Mouse (Mus musculus): ENCODE data around the gene Col8a2. TPM values are rescaled to one million over a fixed set of nuclear protein-coding genes. Genes with fewer than 3 reads are reported as not detected.

Gene Col8a2
- polyA plus RNA-seq, 1 experiment from 2014 or later: 2.0 TPM

GRCm38 (mm10) chr4:126259063-126259462, 27.5 kb upstream of the Col8a2 start:
- ATAC-seq (replicated peaks; ENCODE audit: insufficient number of reproducible peaks, low FRiP score, low TSS enrichment): no peak
- H3K27ac ChIP-seq (ENCODE audit: low read depth, low read length): peak overlapping the region; percentile 89
- 23% methylated on average over 3 of the region's 3 CpGs for WGBS (ENCODE audit: insufficient replicate concordance)
- peaks cover 57% of the 10 kb centered on the region for H3K4me1 ChIP-seq (ENCODE audit: control insufficient read depth, insufficient read depth, low read length)
- H3K36me3 ChIP-seq (ENCODE audit: control insufficient read depth, insufficient read depth, low read length): no peaks in the 10 kb centered on the region
- H3K9me3 ChIP-seq (replicated peaks; ENCODE audit: control insufficient read depth, low read length): no peaks in the 10 kb centered on the region
- no peak overlapping the region for H3K4me3 ChIP-seq (ENCODE audit: low read depth, low read length)
- no peaks in the 10 kb centered on the region for H3K27me3 ChIP-seq (ENCODE audit: control insufficient read depth, insufficient read depth, low read length)
- H3K4me2 ChIP-seq: peak overlapping the region; percentile 56
- H3K9ac ChIP-seq (ENCODE audit: low read depth, low read length): no peak overlapping the region

DNA sequence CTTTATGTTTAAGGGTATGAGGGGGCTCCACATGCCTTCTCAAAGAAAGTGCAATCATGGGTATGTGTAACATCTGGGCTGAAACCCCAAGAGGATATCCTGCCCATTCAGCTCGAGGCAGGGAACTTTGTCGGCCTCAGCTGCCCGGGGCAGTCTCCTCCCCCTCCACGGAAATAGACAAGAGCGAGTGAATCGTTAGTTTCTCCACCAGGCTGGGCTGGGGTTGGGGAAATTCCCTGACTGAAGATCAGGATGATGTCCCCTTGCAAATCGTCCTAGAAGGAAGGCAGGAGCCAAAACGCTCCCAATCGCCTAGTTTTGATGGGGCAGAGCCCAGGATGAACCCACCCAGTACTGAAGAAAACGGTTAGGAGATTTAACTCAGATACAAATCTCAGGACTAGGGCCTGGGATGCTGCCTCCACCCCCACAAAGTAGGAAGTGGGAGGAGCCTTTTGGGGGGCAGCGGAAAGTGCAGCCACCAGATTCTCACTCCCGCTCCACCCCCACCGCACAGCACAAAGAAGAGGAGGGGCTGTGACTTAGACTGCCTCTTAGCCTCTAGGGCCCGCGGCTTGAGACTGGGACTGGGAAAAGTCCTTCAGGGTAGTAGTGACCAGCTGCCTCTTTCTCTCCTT, 27.0 kb upstream of the Col8a2 start:
- Histone ChIP-seq H3K9ac (ENCODE audit: low read depth, low read length) (peak overlapping the region; percentile 62), H3K9me3 (replicated peaks; ENCODE audit: control insufficient read depth, low read length) (no peaks in the 10 kb centered on the region), H3K27ac (ENCODE audit: low read depth, low read length) (peak overlapping the region; percentile 89), H3K4me2 (peak overlapping the region; percentile 56), H3K27me3 (ENCODE audit: control insufficient read depth, insufficient read depth, low read length) (no peaks in the 10 kb centered on the region), H3K36me3 (ENCODE audit: control insufficient read depth, insufficient read depth, low read length) (no peaks in the 10 kb centered on the region), H3K4me3 (ENCODE audit: low read depth, low read length) (peak overlapping the region; percentile 21; the same call in 1 of the 2 replicates), H3K4me1 (ENCODE audit: control insufficient read depth, insufficient read depth, low read length) (peaks cover 52% of the 10 kb centered on the region)
- under 1% methylated on average over 15 of the region's 15 CpGs for WGBS (ENCODE audit: insufficient replicate concordance)
- ATAC-seq (replicated peaks; ENCODE audit: insufficient number of reproducible peaks, low FRiP score, low TSS enrichment): peak; percentile 13; the same call in 1 of the 2 replicates

GRCm38 (mm10) chr4:126260520-126261201, 25.9 kb upstream of the Col8a2 start:
- no peaks in the 10 kb centered on the region for H3K27me3 ChIP-seq (ENCODE audit: control insufficient read depth, insufficient read depth, low read length)
- H3K4me2 ChIP-seq: peak overlapping the region; percentile 56
- H3K9me3 ChIP-seq (replicated peaks; ENCODE audit: control insufficient read depth, low read length): no peaks in the 10 kb centered on the region
- H3K27ac ChIP-seq (ENCODE audit: low read depth, low read length): peak overlapping the region; percentile 89
- ATAC-seq (replicated peaks; ENCODE audit: insufficient number of reproducible peaks, low FRiP score, low TSS enrichment): peak; percentile 69
- 4% methylated on average over 10 of the region's 10 CpGs for WGBS (ENCODE audit: insufficient replicate concordance)
- H3K4me3 ChIP-seq (ENCODE audit: low read depth, low read length): peak overlapping the region; percentile 16; the same call in 1 of the 2 replicates
- H3K36me3 ChIP-seq (ENCODE audit: control insufficient read depth, insufficient read depth, low read length): no peaks in the 10 kb centered on the region
- peak overlapping the region; percentile 62 for H3K9ac ChIP-seq (ENCODE audit: low read depth, low read length)
- peaks cover 50% of the 10 kb centered on the region for H3K4me1 ChIP-seq (ENCODE audit: control insufficient read depth, insufficient read depth, low read length)

DNA sequence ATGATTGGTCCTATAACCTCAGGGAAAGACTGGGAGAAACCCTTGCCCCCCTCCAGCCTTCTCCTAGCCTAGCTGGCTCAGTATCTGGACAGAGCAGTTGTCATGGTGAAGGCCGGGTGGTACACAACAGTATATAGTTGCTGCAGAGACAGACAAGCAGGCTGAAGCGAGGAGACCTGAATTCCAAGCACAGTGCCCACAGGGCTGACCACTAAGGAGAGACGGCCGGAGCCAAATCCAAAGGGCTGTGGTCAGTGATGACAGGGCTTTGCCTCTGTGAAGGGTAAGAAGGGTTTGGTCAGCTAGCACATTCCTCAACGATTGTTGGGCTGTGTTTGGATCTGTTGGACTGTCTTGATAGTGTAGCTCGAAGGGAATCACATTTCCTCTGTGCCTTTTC, 25.3 kb upstream of the Col8a2 start:
- no peaks in the 10 kb centered on the region for H3K9me3 ChIP-seq (replicated peaks; ENCODE audit: control insufficient read depth, low read length)
- H3K4me1 ChIP-seq (ENCODE audit: control insufficient read depth, insufficient read depth, low read length): peaks cover 50% of the 10 kb centered on the region
- WGBS (ENCODE audit: insufficient replicate concordance): 58% methylated on average over 6 of the region's 6 CpGs
- H3K4me3 ChIP-seq (ENCODE audit: low read depth, low read length): 0 out of 2 replicates have a peak overlapping the region, but pooled peaks have one; percentile 11
- peak overlapping the region; percentile 89 for H3K27ac ChIP-seq (ENCODE audit: low read depth, low read length)
- H3K4me2 ChIP-seq: peak overlapping the region; percentile 56
- no peak for ATAC-seq (replicated peaks; ENCODE audit: insufficient number of reproducible peaks, low FRiP score, low TSS enrichment)
- H3K27me3 ChIP-seq (ENCODE audit: control insufficient read depth, insufficient read depth, low read length): no peaks in the 10 kb centered on the region
- H3K36me3 ChIP-seq (ENCODE audit: control insufficient read depth, insufficient read depth, low read length): no peaks in the 10 kb centered on the region
- peak overlapping the region; percentile 62; the same call in 1 of the 2 replicates for H3K9ac ChIP-seq (ENCODE audit: low read depth, low read length)

GRCm38 (mm10) chr4:126261675-126262074, 24.9 kb upstream of the Col8a2 start:
- H3K27ac ChIP-seq (ENCODE audit: low read depth, low read length): peak overlapping the region; percentile 89; the same call in 1 of the 2 replicates
- peak overlapping the region; percentile 17; the same call in 1 of the 2 replicates for H3K4me2 ChIP-seq
- H3K9ac ChIP-seq (ENCODE audit: low read depth, low read length): no peak overlapping the region
- H3K4me1 ChIP-seq (ENCODE audit: control insufficient read depth, insufficient read depth, low read length): peaks cover 50% of the 10 kb centered on the region
- H3K9me3 ChIP-seq (replicated peaks; ENCODE audit: control insufficient read depth, low read length): no peaks in the 10 kb centered on the region
- no peak for ATAC-seq (replicated peaks; ENCODE audit: insufficient number of reproducible peaks, low FRiP score, low TSS enrichment)
- H3K36me3 ChIP-seq (ENCODE audit: control insufficient read depth, insufficient read depth, low read length): no peaks in the 10 kb centered on the region
- 48% methylated on average over 7 of the region's 7 CpGs for WGBS (ENCODE audit: insufficient replicate concordance)
- H3K4me3 ChIP-seq (ENCODE audit: low read depth, low read length): no peak overlapping the region
- no peaks in the 10 kb centered on the region for H3K27me3 ChIP-seq (ENCODE audit: control insufficient read depth, insufficient read depth, low read length)

- no peaks in the 10 kb centered on the region for H3K27me3 ChIP-seq (ENCODE audit: control insufficient read depth, insufficient read depth, low read length)
- H3K4me3 ChIP-seq (ENCODE audit: low read depth, low read length): peak within 1 kb of the TSS; percentile 83
- 0 out of 2 replicates have a peak, but pooled peaks cover under 1% of the 10 kb centered on the region for H3K36me3 ChIP-seq (ENCODE audit: control insufficient read depth, insufficient read depth, low read length)
- H3K9ac ChIP-seq (ENCODE audit: low read depth, low read length): peak within 1 kb of the TSS; percentile 87
- under 1% methylated on average over 46 of the region's 46 CpGs for WGBS (ENCODE audit: insufficient replicate concordance)
- H3K4me1 ChIP-seq (ENCODE audit: control insufficient read depth, insufficient read depth, low read length): peaks cover 45% of the 10 kb centered on the region
- ATAC-seq (replicated peaks; ENCODE audit: insufficient number of reproducible peaks, low FRiP score, low TSS enrichment): peak; percentile 82
- H3K9me3 ChIP-seq (replicated peaks; ENCODE audit: control insufficient read depth, low read length): no peaks in the 10 kb centered on the region
- peak within 1 kb of the TSS; percentile 89 for H3K27ac ChIP-seq (ENCODE audit: low read depth, low read length)
- H3K4me2 ChIP-seq: peak within 1 kb of the TSS; percentile 82
Observed at GRCm38 (mm10) chr4:126262119-126262807, 24.3 kb upstream of the Col8a2 start, which contains the start of gene Trappc3. Trappc3 (plus strand) TSS chr4:126262325.

GRCm38 (mm10) chr4:126269292-126269691, 17.3 kb upstream of the Col8a2 start:
- 62% methylated on average over 3 of the region's 3 CpGs for WGBS (ENCODE audit: insufficient replicate concordance)
- H3K9ac ChIP-seq (ENCODE audit: low read depth, low read length): no peak overlapping the region
- ATAC-seq (replicated peaks; ENCODE audit: insufficient number of reproducible peaks, low FRiP score, low TSS enrichment): no peak
- H3K27me3 ChIP-seq (ENCODE audit: control insufficient read depth, insufficient read depth, low read length): no peaks in the 10 kb centered on the region
- 0 out of 2 replicates have a peak, but pooled peaks cover 4% of the 10 kb centered on the region for H3K36me3 ChIP-seq (ENCODE audit: control insufficient read depth, insufficient read depth, low read length)
- H3K27ac ChIP-seq (ENCODE audit: low read depth, low read length): no peak overlapping the region
- no peaks in the 10 kb centered on the region for H3K4me1 ChIP-seq (ENCODE audit: control insufficient read depth, insufficient read depth, low read length)
- H3K9me3 ChIP-seq (replicated peaks; ENCODE audit: control insufficient read depth, low read length): no peaks in the 10 kb centered on the region
- H3K4me2 ChIP-seq: no peak overlapping the region
- no peak overlapping the region for H3K4me3 ChIP-seq (ENCODE audit: low read depth, low read length)

DNA sequence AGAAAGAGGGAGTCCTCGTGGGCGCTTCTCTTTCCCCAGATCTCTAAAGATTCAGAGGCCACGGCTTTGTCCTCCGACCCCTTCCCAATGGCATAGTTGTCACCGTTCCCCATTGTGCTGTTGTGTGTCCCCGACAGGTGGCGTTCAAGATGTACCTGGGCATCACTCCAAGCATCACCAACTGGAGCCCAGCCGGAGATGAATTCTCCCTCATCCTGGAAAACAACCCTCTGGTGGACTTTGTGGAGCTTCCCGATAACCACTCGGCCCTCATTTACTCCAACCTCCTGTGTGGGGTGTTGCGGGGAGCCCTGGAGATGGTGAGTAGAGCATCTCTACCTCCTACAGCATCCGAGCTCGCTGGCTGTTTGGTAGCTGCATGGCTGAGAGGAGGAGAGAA, 12.8 kb upstream of the Col8a2 start:
- no peak for ATAC-seq (replicated peaks; ENCODE audit: insufficient number of reproducible peaks, low FRiP score, low TSS enrichment)
- Histone ChIP-seq H3K36me3 (ENCODE audit: control insufficient read depth, insufficient read depth, low read length) (no peaks in the 10 kb centered on the region), H3K9me3 (replicated peaks; ENCODE audit: control insufficient read depth, low read length) (no peaks in the 10 kb centered on the region), H3K4me1 (ENCODE audit: control insufficient read depth, insufficient read depth, low read length) (no peaks in the 10 kb centered on the region), H3K9ac (ENCODE audit: low read depth, low read length) (no peak overlapping the region), H3K27me3 (ENCODE audit: control insufficient read depth, insufficient read depth, low read length) (no peaks in the 10 kb centered on the region; the same call in 1 of the 2 replicates), H3K27ac (ENCODE audit: low read depth, low read length) (no peak overlapping the region), H3K4me2 (no peak overlapping the region), H3K4me3 (ENCODE audit: low read depth, low read length) (no peak overlapping the region)
- WGBS (ENCODE audit: insufficient replicate concordance): 75% methylated on average over 13 of the region's 13 CpGs

All from heart, embryonic 11.5 days (tissue).